Mouse (Mus musculus) layer of hippocampus, adult 2 months (tissue): ENCODE measurements at regions not wholly inside any gene's neighbourhood (a gene's known extent, or its start where the extent isn't known, plus 50 kb on each side); places are given as distances from the start of the nearest gene placed in this dataset.

Experiments used
- DNase-seq, 2 experiments: peaks; one replicate each; pipeline ENCODE4 v3.0.0; 2022; ENCODE audit warnings: low spot score in 2 of 2
- H3K27ac ChIP-seq: fragments of 200-600 bp; 2 replicates; pipeline ENCODE4 v1.8.1; 2022
- H3K4me3 ChIP-seq: fragments of 200-600 bp; 2 replicates; pipeline ENCODE4 v1.8.1; 2022; ENCODE audit warnings: mild to moderate bottlenecking
- CTCF ChIP-seq: fragments of 200-600 bp; conservative IDR thresholded peaks from 2 replicates; pipeline ENCODE4 v1.8.1; 2022; ENCODE audit warnings: antibody characterized with exemption, mild to moderate bottlenecking, moderate library complexity

- Histone ChIP-seq H3K4me3 (no peak overlapping the region), H3K27ac (no peak overlapping the region)
- DNase-seq, result no peak
- no peak for TF ChIP-seq CTCF
Measured at GRCm38 (mm10) chr2:106078591-106078990, 75.2 kb upstream of the Dnajc24 start.

- DNase-seq, result no peak
- Histone ChIP-seq H3K27ac (no peak overlapping the region), H3K4me3 (no peak overlapping the region)
- no peak for TF ChIP-seq CTCF
Measured at GRCm38 (mm10) chr2:106074441-106074840, 71.1 kb upstream of the Dnajc24 start.

- no peak for TF ChIP-seq CTCF
- Histone ChIP-seq H3K27ac (no peak overlapping the region), H3K4me3 (no peak overlapping the region)
- DNase-seq, result no peak
Measured at GRCm38 (mm10) chr2:106064316-106064715, 61.0 kb upstream of the Dnajc24 start.
